Mouse (Mus musculus): ENCODE data around the gene Bach2. TPM values are rescaled to one million over a fixed set of nuclear protein-coding genes. Genes with fewer than 3 reads are reported as not detected.
A peak's percentile ranks its signal among the peaks of the same experiment; 100 is the strongest.

Gene Bach2
- polyA plus RNA-seq, 2 experiments from 2014 or later, result 21.5 to 23.6 TPM

GRCm38 (mm10) chr4:32358602-32359464, 120.2 kb downstream of the Bach2 start:
- ATAC-seq, result no peak

DNA sequence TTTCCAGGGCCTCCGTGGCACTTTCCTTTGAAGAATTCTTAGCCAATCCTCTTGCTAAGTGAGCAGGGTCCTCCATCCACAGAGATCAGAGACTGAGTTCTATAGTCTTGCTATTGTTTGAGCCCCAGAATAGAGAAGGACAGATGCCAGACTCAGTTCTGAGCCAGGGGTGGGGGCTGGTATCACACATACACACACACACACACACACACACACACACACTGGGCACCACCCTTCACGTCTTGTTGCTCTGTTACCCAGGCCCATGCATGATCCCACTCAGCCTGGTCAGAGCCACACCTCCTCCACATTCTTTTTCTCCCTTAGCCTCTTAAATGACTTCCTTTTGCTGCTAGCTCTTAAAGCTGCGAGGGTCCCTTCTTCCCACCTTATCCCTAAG, 121.0 kb downstream of the Bach2 start:
- ATAC-seq, result no peak

DNA sequence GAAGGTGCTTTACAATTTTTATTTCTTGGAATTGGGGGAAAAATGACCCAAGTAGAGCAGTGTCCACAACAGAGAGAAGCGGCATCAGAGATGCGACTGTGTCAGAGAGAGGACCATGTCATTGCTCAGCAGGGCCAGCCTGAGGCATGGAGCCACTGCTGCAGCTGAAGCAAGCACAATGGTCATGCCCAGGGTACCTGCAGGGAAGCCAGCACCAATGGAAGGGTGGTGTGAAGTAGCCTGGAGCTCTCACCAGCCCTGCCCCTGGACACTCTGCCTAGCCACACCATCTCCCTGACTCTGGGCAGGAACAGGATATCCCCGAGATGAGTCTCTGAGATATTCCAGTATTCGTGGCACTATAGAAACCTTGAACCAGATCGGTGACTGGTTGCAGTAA, 121.9 kb downstream of the Bach2 start:
- ATAC-seq, result no peak

DNA sequence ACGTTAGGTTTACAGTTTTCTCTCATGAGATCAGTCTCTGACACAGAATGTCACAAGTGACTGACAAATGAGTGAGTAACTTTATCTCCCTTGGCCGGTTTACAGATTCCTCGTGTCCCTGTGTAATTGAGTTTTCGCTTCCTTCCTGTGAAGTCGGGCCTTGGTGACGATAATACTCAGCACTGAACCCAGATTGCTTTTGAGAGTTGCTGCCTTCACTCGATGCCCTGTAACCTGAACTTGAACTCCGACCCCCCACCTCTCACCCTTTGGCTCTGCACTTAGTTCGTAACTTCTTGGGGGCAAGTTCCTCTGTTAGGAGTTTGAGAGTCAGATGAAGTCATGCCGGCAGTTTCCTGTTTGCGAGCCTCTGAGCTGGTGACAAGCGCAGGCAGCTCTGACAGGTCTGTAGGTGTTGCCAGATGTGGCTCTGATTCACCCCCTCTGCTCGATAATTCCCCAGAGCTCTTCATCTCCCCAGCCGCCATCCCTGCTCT, 124.9 kb downstream of the Bach2 start:
- peak; percentile 82 for ATAC-seq

GRCm38 (mm10) chr4:32365144-32365907, 126.7 kb downstream of the Bach2 start:
- ATAC-seq, result peak; percentile 27

- no peak for ATAC-seq
Observed at GRCm38 (mm10) chr4:32366176-32366575, 127.6 kb downstream of the Bach2 start.

DNA sequence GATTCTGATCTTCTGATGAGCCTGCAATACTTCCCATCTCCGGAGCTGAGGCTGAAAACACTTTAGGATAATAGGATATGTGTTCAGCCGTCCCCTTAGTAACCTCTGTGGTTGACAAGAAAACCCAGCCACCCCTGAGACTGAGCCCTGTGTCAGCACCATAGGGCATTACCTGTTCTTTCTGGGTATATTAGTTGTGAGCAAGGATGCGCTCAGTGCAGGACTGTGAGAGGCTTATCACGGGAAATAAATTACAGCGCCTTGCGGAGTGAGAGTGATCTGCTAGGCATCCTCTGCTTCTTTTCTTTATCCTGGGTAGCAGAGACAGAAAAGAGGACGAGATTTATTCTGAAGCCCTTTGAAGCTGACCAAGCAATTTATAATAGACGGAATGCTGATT, 129.7 kb downstream of the Bach2 start:
- no peak for ATAC-seq

GRCm38 (mm10) chr4:32373085-32373484, 134.5 kb downstream of the Bach2 start:
- no peak for ATAC-seq

DNA sequence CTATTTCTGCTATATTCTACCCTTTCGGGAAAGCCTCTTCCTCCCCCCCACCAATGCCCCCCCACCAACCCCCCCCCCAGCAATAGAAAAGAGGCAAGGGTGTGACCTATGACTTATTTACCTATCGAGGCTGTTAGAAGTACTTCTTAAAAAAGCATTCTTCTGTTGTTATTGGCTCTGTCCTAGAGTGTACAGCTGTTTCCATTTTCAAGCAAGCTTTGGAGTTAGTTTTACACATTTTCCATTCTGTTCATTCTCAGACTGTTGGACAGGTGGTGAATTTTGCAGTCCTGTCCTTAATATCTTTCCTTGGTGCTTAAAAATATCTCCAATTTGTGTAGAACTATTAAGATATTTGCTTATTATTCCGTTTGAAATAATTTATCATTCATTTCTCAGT, 134.9 kb downstream of the Bach2 start:
- no peak for ATAC-seq

DNA sequence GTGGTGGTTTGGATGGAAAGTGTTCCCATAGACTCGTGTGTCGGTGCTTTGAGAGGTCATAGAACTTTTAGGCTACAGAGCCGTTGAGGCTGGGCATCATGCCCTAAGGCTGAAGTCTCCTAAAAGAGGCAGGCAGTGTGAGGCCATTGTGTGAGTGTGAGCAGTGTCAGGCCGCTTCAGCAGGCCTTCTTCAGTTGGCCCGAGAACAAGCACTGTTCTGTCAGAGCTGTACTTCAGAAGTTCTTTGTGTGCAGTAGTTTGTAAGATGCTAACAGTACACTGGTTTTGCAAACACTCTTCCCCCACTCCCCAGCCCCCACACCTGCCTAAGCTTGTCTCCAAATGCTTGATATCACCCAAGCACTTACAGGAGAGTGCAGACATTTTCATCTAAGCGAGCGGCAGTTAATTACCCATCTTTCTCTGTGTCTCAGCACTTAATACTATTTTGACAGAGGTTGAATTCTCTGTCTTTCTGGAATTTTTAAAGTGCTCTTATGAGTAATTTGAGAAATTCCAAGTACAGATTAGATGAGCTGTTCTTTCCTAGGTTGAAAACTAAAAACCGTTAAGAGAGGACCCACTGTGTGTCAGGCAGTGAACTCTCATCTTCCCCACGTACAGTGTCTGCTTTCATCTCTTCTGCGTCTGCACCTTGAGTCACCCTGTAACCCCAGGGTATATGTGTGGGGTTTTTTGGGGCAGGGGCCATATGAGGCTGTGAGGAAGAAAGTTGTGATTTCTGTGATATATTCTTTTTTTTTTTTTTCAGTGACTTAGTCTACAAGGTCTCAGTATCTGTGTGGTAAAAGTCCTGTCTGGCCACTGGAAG, 136.4 kb downstream of the Bach2 start:
- ATAC-seq, result peak; percentile 50

DNA sequence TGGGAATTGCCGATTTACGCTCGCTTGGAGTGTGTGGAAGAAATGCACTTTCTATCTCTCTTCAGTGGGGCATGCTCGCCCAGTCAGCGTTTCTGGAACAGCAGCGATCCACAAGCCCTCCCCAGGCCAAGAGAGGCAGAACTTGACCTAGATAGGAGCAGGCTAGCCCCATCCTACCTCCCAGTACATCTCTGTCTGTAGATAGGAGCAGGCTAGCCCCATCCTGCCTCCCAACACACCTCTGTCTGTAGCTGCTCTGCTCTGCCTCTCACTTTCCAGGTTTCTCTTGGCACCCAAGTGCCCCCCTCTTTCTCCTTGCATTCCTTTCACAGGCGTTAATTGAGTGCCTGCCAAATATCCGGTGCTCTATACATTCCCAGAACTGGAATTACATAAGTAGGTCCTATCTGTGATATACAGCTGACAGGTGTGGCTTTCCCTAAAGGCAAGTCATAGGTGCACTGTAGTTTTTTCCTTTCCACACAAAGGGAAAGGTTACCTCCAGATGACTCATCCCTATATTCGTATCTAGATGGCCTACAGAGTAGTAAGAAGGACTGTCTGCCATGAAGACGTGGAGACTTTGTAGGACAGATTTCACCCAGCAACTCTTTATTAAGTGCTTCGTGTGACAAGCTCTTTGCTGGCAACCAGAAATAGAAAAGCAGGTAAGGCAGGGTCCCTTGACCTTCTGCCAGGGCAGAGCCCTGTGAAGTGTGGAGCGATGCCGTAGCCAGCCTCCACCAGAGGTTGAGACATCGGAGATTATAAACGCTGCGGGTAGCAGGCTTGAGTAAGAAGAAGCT, 137.3 kb downstream of the Bach2 start:
- peak; percentile 24 for ATAC-seq

DNA sequence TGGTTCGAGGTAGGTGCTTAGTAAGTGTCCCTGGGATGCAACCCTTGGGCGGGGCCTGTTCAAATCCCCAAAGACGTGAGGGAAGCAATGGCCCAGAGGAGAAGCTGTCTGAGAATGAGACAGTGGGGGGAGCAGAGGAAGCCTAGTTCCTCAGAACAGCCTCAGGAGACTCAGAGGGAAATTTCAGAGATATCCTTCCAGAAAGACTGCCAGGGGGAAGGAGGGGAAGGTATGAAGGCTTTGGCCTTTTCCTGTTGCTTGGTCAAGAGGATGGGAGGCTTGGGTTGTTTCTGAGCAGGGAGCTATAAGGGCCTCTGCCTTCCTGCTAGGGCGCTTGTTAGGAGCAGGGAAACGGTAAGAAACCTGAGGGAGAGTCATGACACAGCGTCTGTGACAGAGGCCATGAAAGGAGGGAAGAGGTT, 137.9 kb downstream of the Bach2 start:
- ATAC-seq, result no peak

DNA sequence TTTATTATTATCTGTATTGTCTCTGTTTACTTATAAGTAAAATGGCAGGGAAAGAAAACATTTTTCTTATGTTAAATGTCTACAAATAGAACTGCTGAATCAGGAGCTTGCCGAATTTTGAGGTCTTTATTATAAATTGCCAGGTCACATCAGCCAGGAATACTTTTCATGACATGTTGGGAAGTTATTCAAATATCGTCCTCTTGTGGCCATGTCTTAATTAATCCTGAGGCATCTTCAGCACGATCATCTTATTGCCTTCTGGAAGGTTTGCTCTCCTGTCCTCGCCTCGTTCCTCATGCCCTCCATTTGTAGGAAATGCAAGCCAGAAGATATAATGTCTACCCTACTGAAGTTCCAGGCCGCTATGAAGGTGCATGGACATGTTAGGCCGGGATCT, 140.5 kb downstream of the Bach2 start:
- no peak for ATAC-seq

- ATAC-seq, result no peak
Observed at GRCm38 (mm10) chr4:32381666-32382381, 143.2 kb downstream of the Bach2 start.

DNA sequence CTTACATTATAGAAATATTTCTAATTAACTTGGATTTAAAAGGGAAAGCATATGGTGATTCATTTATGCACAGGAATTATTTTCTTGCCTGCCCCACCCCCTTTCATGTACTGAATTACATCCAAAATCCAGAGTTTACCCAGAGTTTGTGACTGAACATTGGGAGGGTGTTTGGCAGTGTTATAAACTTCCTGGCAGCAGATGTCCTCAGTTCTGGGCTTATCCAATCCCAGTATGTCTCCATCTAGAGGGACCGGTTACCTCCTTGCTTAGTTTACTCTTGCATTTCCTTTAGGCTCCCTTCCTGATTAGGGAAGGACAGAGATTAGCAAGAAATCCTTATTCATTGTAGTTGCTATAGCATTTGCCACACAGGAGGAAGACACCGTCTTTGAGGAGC, 146.5 kb downstream of the Bach2 start:
- ATAC-seq, result no peak

- no peak for ATAC-seq
Observed at GRCm38 (mm10) chr4:32385623-32386022, 147.0 kb downstream of the Bach2 start.

DNA sequence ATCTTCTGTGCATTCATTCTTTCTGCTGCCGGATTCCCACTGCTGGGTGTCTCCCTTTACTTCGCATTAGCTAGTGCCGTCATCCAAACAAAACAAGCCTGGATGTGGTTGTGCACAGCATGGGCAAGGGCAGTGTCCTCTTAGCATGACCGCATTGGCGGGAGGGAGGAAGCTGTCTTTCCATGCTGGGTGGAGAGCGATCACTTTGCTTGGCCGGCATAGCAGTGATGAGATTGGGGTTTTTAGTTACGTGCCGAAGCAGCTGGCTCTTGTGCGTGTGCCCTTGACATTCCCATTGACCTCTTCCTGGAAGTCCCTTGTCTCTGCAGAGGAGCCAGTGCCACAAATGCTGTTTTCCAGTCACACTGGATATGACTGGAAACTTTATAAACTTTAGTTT, 147.7 kb downstream of the Bach2 start:
- ATAC-seq, result no peak

DNA sequence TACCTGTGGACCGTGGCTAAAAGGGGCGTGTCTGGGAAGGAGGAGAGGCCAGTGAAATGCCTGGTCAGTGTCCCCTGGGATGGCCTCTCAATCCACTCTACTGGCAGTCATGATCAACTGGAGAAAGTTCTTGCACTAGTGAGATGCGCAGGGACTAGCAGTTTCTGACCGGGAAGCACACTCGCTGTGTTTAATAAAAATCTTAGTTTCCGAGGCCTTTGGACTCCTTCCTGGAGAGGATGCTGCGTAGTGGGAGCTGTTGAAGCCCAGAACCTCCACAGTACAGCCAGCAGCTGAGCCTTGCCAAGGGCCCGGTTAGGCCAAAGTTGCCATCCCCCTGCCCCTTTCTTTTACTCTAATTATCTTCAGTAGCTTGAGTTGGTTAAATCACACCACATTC, 148.3 kb downstream of the Bach2 start:
- ATAC-seq, result no peak

DNA sequence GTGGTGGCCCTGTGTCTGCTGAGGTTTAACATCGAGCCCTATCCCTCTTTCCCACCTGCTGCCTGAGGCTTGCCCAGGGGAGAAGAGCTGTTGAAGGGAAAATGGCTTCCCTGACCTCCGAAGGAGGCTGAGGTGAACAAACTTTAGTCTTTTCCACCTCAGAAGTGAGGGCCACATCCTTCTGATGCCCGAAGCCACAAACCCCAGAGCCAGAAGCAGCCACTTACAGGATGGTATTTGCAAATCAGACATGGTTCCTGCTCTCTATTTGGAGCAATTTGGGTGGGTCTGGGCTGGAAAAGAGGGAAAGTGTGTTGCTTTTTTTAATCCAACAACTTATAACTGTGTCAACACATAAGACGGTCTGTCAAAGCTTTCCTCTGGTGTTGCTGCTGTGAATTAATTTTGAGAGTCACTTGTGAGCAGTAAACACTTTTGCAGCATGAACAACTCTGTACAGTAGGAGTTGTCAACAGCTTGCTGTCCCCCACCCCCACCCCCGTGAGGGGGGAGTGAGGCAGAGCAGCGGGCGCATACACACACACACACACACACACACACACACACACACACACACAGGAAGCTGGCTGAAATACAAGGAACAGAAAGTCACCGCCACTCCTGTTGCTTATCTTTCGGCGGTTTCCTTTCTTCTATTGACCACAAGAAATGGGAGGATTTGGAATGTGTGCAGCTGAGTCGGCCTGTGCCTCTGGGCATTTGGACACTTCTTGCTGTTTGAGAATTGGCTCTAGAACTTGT, 149.1 kb downstream of the Bach2 start:
- peak; percentile 66 for ATAC-seq

GRCm38 (mm10) chr4:32388564-32388963, 150.0 kb downstream of the Bach2 start:
- ATAC-seq, result peak; percentile 60

All from CD4-positive, CD25-positive, alpha-beta regulatory T cell, adult 4 months (primary cell).